Mouse (Mus musculus) limb, embryonic 13.5 days (tissue): ENCODE measurements around the gene Itpkb. TPM values are rescaled to one million over a fixed set of nuclear protein-coding genes. Genes with fewer than 3 reads are reported as not detected.
A peak's percentile ranks its signal among the peaks of the same experiment; 100 is the strongest.

Experiments used
- ATAC-seq: fragments of 200-750 bp; cut with Nextera tagmentation; 2 replicates; pipeline ENCODE4 v1.8.0; 2017; ENCODE audit warnings: low read depth, moderate number of reproducible peaks, moderate TSS enrichment; ENCODE audit not compliant: low FRiP score
- H3K27ac ChIP-seq: fragments of 300-500 bp; sonication (generic); 2 replicates; pipeline ENCODE4 v1.5.1; 2015; ENCODE audit warnings: inconsistent platforms, mild to moderate bottlenecking, moderate library complexity
- H3K27me3 ChIP-seq: fragments of 300-500 bp; sonication (generic); 2 replicates; pipeline ENCODE4 v1.6.1; 2015; ENCODE audit warnings: mild to moderate bottlenecking, inconsistent platforms
- H3K36me3 ChIP-seq: fragments of 300-500 bp; sonication (generic); 2 replicates; pipeline ENCODE4 v1.6.1; 2015; ENCODE audit warnings: inconsistent platforms, mild to moderate bottlenecking, moderate library complexity
- H3K4me1 ChIP-seq: fragments of 300-500 bp; sonication (generic); 2 replicates; pipeline ENCODE4 v1.6.1; 2015; ENCODE audit warnings: inconsistent platforms
- H3K4me2 ChIP-seq: fragments of 300-500 bp; sonication (generic); replicated peaks from 2 replicates; pipeline ENCODE4 v1.6.1; 2015; ENCODE audit warnings: inconsistent platforms, mild to moderate bottlenecking, moderate library complexity
- H3K4me3 ChIP-seq: fragments of 300-500 bp; sonication (generic); 2 replicates; pipeline ENCODE4 v1.5.1; 2015; ENCODE audit warnings: moderate library complexity, mild to moderate bottlenecking, inconsistent platforms
- H3K9ac ChIP-seq: fragments of 300-500 bp; sonication (generic); 2 replicates; pipeline ENCODE4 v1.6.1; 2015; ENCODE audit warnings: mild to moderate bottlenecking, inconsistent platforms
- H3K9me3 ChIP-seq: fragments of 300-500 bp; sonication (generic); 2 replicates; pipeline ENCODE4 v1.6.1; 2016; ENCODE audit warnings: inconsistent platforms
- WGBS: fragments of 180-500 bp; shearing (Covaris S2); methylation state at CpG from one replicate; pipeline ENCODE4 v1.1.7; 2015; 5-methylcytosine and 5-hydroxymethylcytosine counted together
- polyA plus RNA-seq: library from polyadenylated mRNA; unstranded; fragments of >200 nt; fragmentation: Nextera tagmentation; extraction: Ambion mirVana; gene quantifications from 2 replicates; pipeline ENCODE4 v1.2.1, GENCODE M21; 2015

Itpkb gene
- polyA plus RNA-seq, 1 experiment from 2014 or later = 10.1 TPM

- Histone ChIP-seq H3K9ac (peak overlapping the region; percentile 13; the same call in 1 of the 2 replicates), H3K4me3 (no peak overlapping the region), H3K4me1 (peaks cover 83% of the 10 kb centered on the region), H3K27ac (0 out of 2 replicates have a peak overlapping the region, but pooled peaks have one; percentile 39), H3K9me3 (no peaks in the 10 kb centered on the region), H3K4me2 (no peak overlapping the region), H3K36me3 (no peaks in the 10 kb centered on the region), H3K27me3 (no peaks in the 10 kb centered on the region)
- no peak for ATAC-seq
- WGBS = 78% methylated on average over 11 of the region's 11 CpGs
Measured at GRCm38 (mm10) chr1:180406336-180407035, 76.2 kb downstream of the Itpkb start.

DNA sequence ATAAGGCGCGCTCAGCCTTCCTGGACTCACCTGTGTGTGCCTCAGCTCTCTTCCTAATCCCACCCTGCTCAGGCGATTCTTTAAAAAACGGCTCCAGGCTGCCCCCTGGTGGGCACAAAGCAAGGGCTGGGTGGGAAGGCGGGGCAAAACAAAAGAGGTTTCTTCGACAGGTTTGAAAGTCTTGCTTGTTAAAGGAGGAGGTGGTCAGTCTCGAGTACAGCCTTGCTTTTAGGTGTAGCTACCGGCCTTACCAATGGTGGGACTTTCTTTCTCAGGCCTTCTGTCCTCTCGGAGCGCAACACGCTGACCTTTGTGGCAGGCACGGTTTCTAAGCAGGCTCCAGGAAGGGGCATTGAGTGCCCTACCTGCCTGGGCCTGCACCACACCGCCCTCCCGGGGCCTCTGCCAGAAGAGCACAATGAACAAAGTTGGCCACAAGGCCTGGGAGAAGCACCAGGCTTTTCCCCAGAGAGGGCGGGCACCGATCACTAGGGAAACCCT, 76.9 kb downstream of the Itpkb start:
- Histone ChIP-seq H3K27ac (peak overlapping the region; percentile 61; the same call in 1 of the 2 replicates), H3K27me3 (no peaks in the 10 kb centered on the region), H3K9ac (peak overlapping the region; percentile 39; the same call in 1 of the 2 replicates), H3K36me3 (no peaks in the 10 kb centered on the region), H3K9me3 (no peaks in the 10 kb centered on the region), H3K4me1 (peaks cover 79% of the 10 kb centered on the region), H3K4me2 (peak overlapping the region; percentile 53), H3K4me3 (0 out of 2 replicates have a peak overlapping the region, but pooled peaks have one; percentile 16)
- WGBS = 14% methylated on average over 16 of the region's 16 CpGs
- peak; percentile 57 for ATAC-seq

DNA sequence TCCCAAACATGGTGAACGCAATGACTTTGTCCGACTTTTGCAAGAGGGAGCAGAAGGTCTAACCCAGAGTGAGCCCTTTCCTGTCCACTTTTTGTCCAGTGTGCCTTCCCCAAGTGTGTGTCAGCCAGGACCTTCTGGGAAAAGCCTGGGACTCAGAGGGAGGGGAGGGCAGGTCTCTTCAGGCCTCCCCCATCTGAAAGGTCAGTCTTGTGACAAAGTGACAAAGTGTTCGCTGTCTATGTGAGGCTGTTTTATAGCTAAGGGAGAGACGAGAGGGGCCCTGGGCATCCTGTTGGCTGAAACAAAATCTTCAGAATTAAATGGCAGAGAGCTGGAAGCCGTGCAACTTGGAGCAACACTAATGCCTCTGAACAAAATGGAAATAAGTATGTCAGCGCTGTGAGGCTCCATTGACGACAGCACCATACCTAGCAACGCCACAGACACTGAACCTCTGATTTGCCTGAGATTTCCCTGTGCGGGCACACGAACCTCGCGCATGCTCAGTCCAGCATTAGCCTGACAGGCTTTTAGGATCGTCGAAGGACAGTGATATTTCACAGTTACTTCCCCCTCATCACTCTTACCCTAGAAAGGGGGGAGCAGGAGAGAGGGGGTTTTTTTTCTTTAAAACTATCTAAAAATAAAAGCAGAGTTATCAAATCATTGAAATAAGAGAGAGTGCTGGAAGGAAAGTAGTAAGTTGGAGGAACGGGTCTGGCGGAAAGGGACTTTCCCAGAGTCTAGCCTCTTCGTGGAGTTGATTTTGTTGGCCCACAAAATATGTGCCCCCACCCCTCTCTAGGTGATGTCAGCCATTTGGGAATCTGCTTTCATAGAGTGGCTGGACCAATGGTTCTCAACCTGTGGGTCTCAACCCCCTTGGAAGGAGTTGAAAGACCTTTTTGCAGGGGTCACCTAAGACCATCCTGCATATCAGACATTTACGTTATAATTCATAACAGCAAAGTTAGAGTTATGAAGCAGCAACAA, 77.7 kb downstream of the Itpkb start:
- H3K4me3 ChIP-seq = no peak overlapping the region
- no peaks in the 10 kb centered on the region for H3K27me3 ChIP-seq
- H3K27ac ChIP-seq = peak overlapping the region; percentile 61; the same call in 1 of the 2 replicates
- 71% methylated on average over 18 of the region's 18 CpGs for WGBS
- peaks cover 6% of the 10 kb centered on the region for H3K36me3 ChIP-seq
- peak overlapping the region; percentile 53; the same call in 1 of the 2 replicates for H3K4me2 ChIP-seq
- H3K9ac ChIP-seq = no peak overlapping the region
- ATAC-seq = no peak
- no peaks in the 10 kb centered on the region for H3K9me3 ChIP-seq
- H3K4me1 ChIP-seq = peaks cover 71% of the 10 kb centered on the region

DNA sequence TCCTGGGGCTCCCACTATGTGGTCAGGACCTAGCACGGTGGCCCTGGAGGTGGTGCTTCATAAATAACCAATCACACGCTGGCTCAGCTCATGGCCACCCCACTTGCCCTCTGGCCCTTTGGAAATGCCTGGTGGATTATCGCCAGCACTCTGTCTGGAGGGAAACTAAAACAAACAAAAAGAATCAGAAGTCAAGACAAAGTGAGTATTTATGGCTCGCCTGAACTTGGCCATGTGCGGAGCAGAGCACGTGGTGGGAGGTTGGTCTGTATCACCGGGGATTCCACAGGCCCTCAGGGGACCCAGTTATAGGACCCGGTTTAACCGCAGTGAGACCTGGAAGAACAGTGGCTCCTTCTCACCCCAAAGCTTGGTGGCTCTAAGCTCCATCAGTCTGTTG, 78.5 kb downstream of the Itpkb start:
- Histone ChIP-seq H3K27me3 (no peaks in the 10 kb centered on the region), H3K4me2 (no peak overlapping the region), H3K4me3 (no peak overlapping the region), H3K36me3 (peaks cover 14% of the 10 kb centered on the region), H3K9ac (no peak overlapping the region), H3K4me1 (peaks cover 63% of the 10 kb centered on the region), H3K27ac (no peak overlapping the region), H3K9me3 (no peaks in the 10 kb centered on the region)
- WGBS = 50% methylated on average over 9 of the region's 9 CpGs
- ATAC-seq = no peak

- no peak for ATAC-seq
- H3K4me2 ChIP-seq = no peak overlapping the region
- H3K9ac ChIP-seq = no peak overlapping the region
- H3K4me3 ChIP-seq = no peak overlapping the region
- H3K36me3 ChIP-seq = peaks cover 24% of the 10 kb centered on the region
- no peak overlapping the region; the same call in 1 of the 2 replicates for H3K27ac ChIP-seq
- H3K4me1 ChIP-seq = peaks cover 53% of the 10 kb centered on the region
- no peaks in the 10 kb centered on the region for H3K9me3 ChIP-seq
- H3K27me3 ChIP-seq = no peaks in the 10 kb centered on the region
- 64% methylated on average over 5 of the region's 5 CpGs for WGBS
Measured at GRCm38 (mm10) chr1:180409771-180410170, 79.5 kb downstream of the Itpkb start.

GRCm38 (mm10) chr1:180410306-180410705, 80.0 kb downstream of the Itpkb start:
- no peak overlapping the region for H3K4me3 ChIP-seq
- no peak overlapping the region for H3K9ac ChIP-seq
- no peaks in the 10 kb centered on the region for H3K27me3 ChIP-seq
- H3K27ac ChIP-seq = no peak overlapping the region
- H3K36me3 ChIP-seq = peaks cover 29% of the 10 kb centered on the region
- H3K9me3 ChIP-seq = no peaks in the 10 kb centered on the region
- no peak overlapping the region for H3K4me2 ChIP-seq
- H3K4me1 ChIP-seq = peaks cover 48% of the 10 kb centered on the region
- ATAC-seq = no peak
- WGBS = 70% methylated on average over 7 of the region's 7 CpGs

GRCm38 (mm10) chr1:180415064-180415463, 84.8 kb downstream of the Itpkb start:
- no peak overlapping the region for H3K4me3 ChIP-seq
- H3K36me3 ChIP-seq = peaks cover 71% of the 10 kb centered on the region
- H3K27ac ChIP-seq = no peak overlapping the region
- H3K27me3 ChIP-seq = no peaks in the 10 kb centered on the region
- 59% methylated on average over 4 of the region's 4 CpGs for WGBS
- no peak overlapping the region for H3K9ac ChIP-seq
- ATAC-seq = no peak
- H3K4me1 ChIP-seq = peaks cover 2% of the 10 kb centered on the region; the same call in 1 of the 2 replicates
- H3K9me3 ChIP-seq = no peaks in the 10 kb centered on the region
- H3K4me2 ChIP-seq = no peak overlapping the region

DNA sequence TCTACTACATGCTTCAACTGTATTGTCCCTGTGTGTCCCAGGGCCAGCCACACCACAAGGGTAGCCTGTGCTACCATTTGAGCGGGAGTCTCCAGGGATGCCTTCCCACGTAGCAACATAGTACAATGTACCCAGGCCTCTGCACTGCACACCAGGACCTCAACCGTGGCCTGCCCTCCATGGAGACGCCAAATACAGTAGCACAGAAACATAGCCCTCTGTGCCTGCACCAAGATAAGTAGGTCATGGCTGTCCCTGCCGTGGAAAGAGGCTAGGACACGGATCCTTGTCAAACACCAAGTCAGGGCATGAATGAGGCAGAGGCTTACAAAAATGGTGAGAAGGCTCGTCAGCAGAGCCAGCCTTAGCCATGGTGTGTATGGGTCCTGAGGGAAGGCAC, 85.6 kb downstream of the Itpkb start:
- H3K4me1 ChIP-seq = no peaks in the 10 kb centered on the region
- no peak overlapping the region for H3K9ac ChIP-seq
- no peaks in the 10 kb centered on the region for H3K9me3 ChIP-seq
- no peak for ATAC-seq
- H3K27ac ChIP-seq = no peak overlapping the region
- H3K4me2 ChIP-seq = no peak overlapping the region
- no peaks in the 10 kb centered on the region for H3K27me3 ChIP-seq
- H3K4me3 ChIP-seq = no peak overlapping the region
- H3K36me3 ChIP-seq = peaks cover 75% of the 10 kb centered on the region
- WGBS = 84% methylated on average over 7 of the region's 7 CpGs

GRCm38 (mm10) chr1:180417118-180417517, 86.8 kb downstream of the Itpkb start:
- Histone ChIP-seq H3K4me3 (no peak overlapping the region), H3K4me2 (no peak overlapping the region), H3K9me3 (no peaks in the 10 kb centered on the region), H3K36me3 (peaks cover 84% of the 10 kb centered on the region), H3K9ac (no peak overlapping the region), H3K4me1 (peaks cover 11% of the 10 kb centered on the region; the same call in 1 of the 2 replicates), H3K27ac (no peak overlapping the region), H3K27me3 (no peaks in the 10 kb centered on the region)
- ATAC-seq = no peak
- 50% methylated on average over 2 of the region's 2 CpGs for WGBS

DNA sequence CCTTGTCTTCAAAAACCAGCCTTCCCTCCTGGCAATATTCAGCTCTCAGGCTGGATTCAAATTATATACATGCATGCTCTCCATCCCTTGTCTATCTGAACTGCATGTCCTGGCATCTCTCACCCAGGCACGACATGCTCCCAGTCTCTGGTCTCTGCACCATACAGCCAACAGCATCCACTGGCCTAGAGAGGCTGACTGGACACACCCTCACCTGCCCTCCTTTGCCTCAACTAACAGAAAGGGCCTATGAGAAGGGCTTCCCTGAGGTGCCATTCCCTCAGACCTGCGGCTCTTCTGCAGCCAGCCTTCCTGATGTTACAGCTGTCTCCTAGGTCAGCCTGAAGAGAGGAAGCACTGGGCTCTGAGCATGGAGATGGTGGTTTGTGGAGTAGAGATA, 88.8 kb downstream of the Itpkb start:
- Histone ChIP-seq H3K27ac (no peak overlapping the region), H3K36me3 (peaks cover 83% of the 10 kb centered on the region), H3K4me1 (peaks cover 16% of the 10 kb centered on the region; the same call in 1 of the 2 replicates), H3K9ac (no peak overlapping the region), H3K27me3 (no peaks in the 10 kb centered on the region), H3K9me3 (no peaks in the 10 kb centered on the region), H3K4me3 (no peak overlapping the region), H3K4me2 (no peak overlapping the region)
- no peak for ATAC-seq
- 93% methylated on average over 2 of the region's 2 CpGs for WGBS

DNA sequence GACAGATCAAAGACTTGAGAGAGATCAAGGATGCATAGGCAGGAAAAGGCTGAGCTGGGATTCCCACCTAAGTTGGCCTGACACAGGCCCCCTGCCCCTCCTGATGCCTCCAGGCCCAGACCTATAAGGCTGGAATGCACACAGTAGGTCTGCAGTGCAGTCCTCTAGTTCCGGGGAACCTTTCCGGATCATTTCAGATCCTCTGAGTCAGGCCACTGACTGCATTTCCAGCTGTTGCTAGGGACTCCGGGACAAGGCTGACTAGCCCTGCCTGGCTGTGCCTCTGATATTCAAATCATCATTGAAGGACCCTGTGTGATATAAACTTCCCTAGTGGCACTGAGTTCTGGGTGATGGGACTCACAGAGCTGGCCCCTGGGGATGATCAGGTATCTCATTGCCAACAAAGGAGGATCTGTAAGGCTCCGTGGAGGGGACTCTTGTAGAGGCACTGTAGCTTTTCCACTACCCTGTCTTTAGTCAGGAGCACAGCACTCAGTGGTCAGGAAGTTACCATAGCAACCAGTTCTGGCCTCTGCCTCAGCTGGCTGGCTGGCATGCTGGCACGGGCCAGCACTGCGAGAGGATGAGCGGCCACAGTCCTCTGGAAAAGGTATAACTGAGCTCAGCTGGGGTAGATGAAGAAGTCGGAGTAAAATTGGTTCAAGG, 90.3 kb downstream of the Itpkb start:
- no peak overlapping the region for H3K27ac ChIP-seq
- ATAC-seq = no peak
- peaks cover 16% of the 10 kb centered on the region; the same call in 1 of the 2 replicates for H3K4me1 ChIP-seq
- no peak overlapping the region for H3K9ac ChIP-seq
- H3K36me3 ChIP-seq = peaks cover 76% of the 10 kb centered on the region
- no peaks in the 10 kb centered on the region for H3K27me3 ChIP-seq
- 64% methylated on average over 8 of the region's 8 CpGs for WGBS
- H3K9me3 ChIP-seq = no peaks in the 10 kb centered on the region
- no peak overlapping the region for H3K4me3 ChIP-seq
- no peak overlapping the region for H3K4me2 ChIP-seq
